Mouse (Mus musculus): Measurements from ENCODE around the gene Gsap. TPM values are rescaled to one million over a fixed set of nuclear protein-coding genes. Genes with fewer than 3 reads are reported as not detected.

The Gsap gene
- total RNA-seq, 2 experiments from 2014 or later = 2.1 to 2.4 TPM

Other genes starting within 250 kb of the Gsap start
- gene Rsbn1l, start 229.9 kb upstream of the Gsap start, total RNA-seq (2021) = 1 to 10 TPM; 6.8 to 7.2 TPM
- gene Ptpn12, start 130.3 kb upstream of the Gsap start, total RNA-seq (2021) = 10 to 100 TPM; 19.6 to 21.2 TPM
- gene Fgl2, start 186.4 kb downstream of the Gsap start, total RNA-seq (2021) = 1 to 10 TPM; 5.7 to 6.1 TPM
- 1 to 10 TPM; 1.5 to 1.6 TPM for gene Ccdc146, start 238.4 kb downstream of the Gsap start, total RNA-seq (2021)
- 1 to 10 TPM; 5.9 to 6.5 TPM for gene Fam185a, start 238.7 kb downstream of the Gsap start, total RNA-seq (2021)